Mouse (Mus musculus) embryonic fibroblast, embryonic 13.5 days (primary cell): ENCODE data around the gene Klhl22. TPM values are rescaled to one million over a fixed set of nuclear protein-coding genes. Genes with fewer than 3 reads are reported as not detected.
A peak's percentile ranks its signal among the peaks of the same experiment; 100 is the strongest.

ENCODE experiments used
- H3K27ac ChIP-seq: 2 replicates; pipeline ENCODE4 v1.5.1; 2012; ENCODE audit warnings: low read length, control low read depth, inconsistent platforms; ENCODE audit not compliant: insufficient read depth
- H3K4me1 ChIP-seq: 2 replicates; pipeline ENCODE4 v1.6.1; 2011; ENCODE audit warnings: low read length; ENCODE audit not compliant: control insufficient read depth, insufficient read depth
- H3K4me3 ChIP-seq: 2 replicates; pipeline ENCODE4 v1.5.1; 2011; ENCODE audit warnings: mild to moderate bottlenecking, control low read depth, low read length; ENCODE audit not compliant: insufficient read depth
- CTCF ChIP-seq: IDR thresholded peaks from 2 replicates; pipeline ENCODE4 v1.5.1; 2011; ENCODE audit warnings: mild to moderate bottlenecking, control low read depth, low read length, moderate library complexity, borderline replicate concordance; ENCODE audit not compliant: insufficient read depth
- POLR2A ChIP-seq: IDR thresholded peaks from 2 replicates; pipeline ENCODE4 v1.6.1; 2011; ENCODE audit warnings: low read depth, mild to moderate bottlenecking, control low read depth, low read length, moderate library complexity
- polyA plus RNA-seq: library from polyadenylated mRNA; stranded (reverse); fragments of >200 nt; gene quantifications from 2 replicates; pipeline ENCODE4 v1.2.4, GENCODE M21; 2011; ENCODE audit warnings: low read depth; ENCODE audit not compliant: missing spikeins, insufficient read length

Gene Klhl22
- polyA plus RNA-seq, 1 experiment: 63.8 TPM

- TF ChIP-seq POLR2A (no peak), CTCF (no peak)
- Histone ChIP-seq H3K27ac (peak overlapping the region; percentile 52), H3K4me1 (peaks cover 42% of the 10 kb centered on the region), H3K4me3 (no peak overlapping the region)
Observed at GRCm38 (mm10) chr16:17807192-17808009, 48.0 kb downstream of the Klhl22 start.

GRCm38 (mm10) chr16:17809125-17809524 lies 49.7 kb downstream of the Klhl22 start:
- TF ChIP-seq POLR2A: no peak
- TF ChIP-seq CTCF: no peak
- Histone ChIP-seq H3K4me1 (peaks cover 36% of the 10 kb centered on the region), H3K27ac (peak overlapping the region; percentile 86), H3K4me3 (no peak overlapping the region)

- Histone ChIP-seq H3K27ac (peak overlapping the region; percentile 86), H3K4me3 (no peak overlapping the region), H3K4me1 (peaks cover 34% of the 10 kb centered on the region)
Observed at GRCm38 (mm10) chr16:17809711-17810110, 50.3 kb downstream of the Klhl22 start.

GRCm38 (mm10) chr16:17812120-17812519 lies 52.7 kb downstream of the Klhl22 start:
- TF ChIP-seq POLR2A (no peak), CTCF (no peak)
- Histone ChIP-seq H3K4me3 (no peak overlapping the region), H3K27ac (no peak overlapping the region), H3K4me1 (peaks cover 23% of the 10 kb centered on the region)

More at GRCm38 (mm10) chr16:17809711-17810110, 50.3 kb downstream of the Klhl22 start:
- TF ChIP-seq CTCF (no peak), POLR2A (no peak)

GRCm38 (mm10) chr16:17813173-17813572 lies 53.8 kb downstream of the Klhl22 start:
- H3K4me1 ChIP-seq: peaks cover 22% of the 10 kb centered on the region
- no peak overlapping the region for H3K4me3 ChIP-seq
- TF ChIP-seq CTCF (no peak), POLR2A (no peak)
- H3K27ac ChIP-seq: no peak overlapping the region

GRCm38 (mm10) chr16:17815411-17816402 lies 56.3 kb downstream of the Klhl22 start:
- peaks cover 3% of the 10 kb centered on the region for H3K4me1 ChIP-seq
- H3K4me3 ChIP-seq: peak overlapping the region; percentile 19
- TF ChIP-seq CTCF (peak; percentile 96), POLR2A (peak; percentile 59)
- H3K27ac ChIP-seq: no peak overlapping the region

GRCm38 (mm10) chr16:17816528-17816927 lies 57.1 kb downstream of the Klhl22 start:
- no peak overlapping the region for H3K4me3 ChIP-seq
- no peak overlapping the region for H3K27ac ChIP-seq
- TF ChIP-seq POLR2A (no peak), CTCF (no peak)
- no peaks in the 10 kb centered on the region; the same call in 1 of the 2 replicates for H3K4me1 ChIP-seq

- Histone ChIP-seq H3K4me1 (no peaks in the 10 kb centered on the region), H3K27ac (no peak overlapping the region), H3K4me3 (no peak overlapping the region)
- TF ChIP-seq POLR2A (no peak), CTCF (no peak)
Observed at GRCm38 (mm10) chr16:17826500-17826899, 67.1 kb downstream of the Klhl22 start.

GRCm38 (mm10) chr16:17828229-17828628 lies 68.8 kb downstream of the Klhl22 start:
- TF ChIP-seq POLR2A (no peak), CTCF (no peak)
- Histone ChIP-seq H3K4me1 (no peaks in the 10 kb centered on the region), H3K4me3 (no peak overlapping the region), H3K27ac (no peak overlapping the region)
